Mouse (Mus musculus): ENCODE data around the gene Mgea5. TPM values are rescaled to one million over a fixed set of nuclear protein-coding genes. Genes with fewer than 3 reads are reported as not detected.

Mgea5 gene
- total RNA-seq (2012; rRNA removed) (54.4 and 64.2 TPM in 2 replicates), polyA plus RNA-seq (2012; ENCODE audit: insufficient read depth in 1 of 2, insufficient read length in 2 of 2, low read depth in 1 of 2, low replicate concordance in 2 of 2, missing spikeins in 1 of 2) (10 to 100 TPM in 1 of 2 experiments, not detected in 1; 67.0 TPM)

- Histone ChIP-seq H3K4me1 (ENCODE audit: control insufficient read depth in 1 of 2, insufficient read depth in 2 of 2, low read length in 2 of 2) (peaks cover 16 to 26% of the 10 kb centered on the region in 2 experiments), H3K9ac (ENCODE audit: control insufficient read depth, low read depth, low read length, poor library complexity, severe bottlenecking) (peak within 1 kb of the TSS; percentile 97), H3K9me3 (replicated peaks; ENCODE audit: insufficient read depth, low read length) (no peaks in the 10 kb centered on the region), H3K27me3 (ENCODE audit: control insufficient read depth in 1 of 2, insufficient read depth in 2 of 2, low read length in 2 of 2) (no peaks in the 10 kb centered on the region), H3K4me3 (ENCODE audit: control insufficient read depth in 1 of 2, insufficient read depth in 1 of 2, low read depth in 2 of 2, low read length in 2 of 2) (peak within 1 kb of the TSS; percentile 70 to 98), H3K36me3 (ENCODE audit: control insufficient read depth in 1 of 2, insufficient read depth in 2 of 2, low read length in 2 of 2) (peaks cover 2 to 23% of the 10 kb centered on the region in 2 experiments), H3K79me2 (ENCODE audit: control insufficient read depth, insufficient read depth, low read length, poor library complexity) (peaks cover 36% of the 10 kb centered on the region), H3K27ac (ENCODE audit: control insufficient read depth, low read depth, low read length) (peak within 1 kb of the TSS; percentile 93)
- peak; percentile 100 for DNase-seq (ENCODE audit: low read depth, low spot score)
- TF ChIP-seq MYC (IDR thresholded peaks at IDR 0.05; ENCODE audit: low read depth, low read length): no peak; the same call in 1 of the 2 replicates
- no peak for TF ChIP-seq ZKSCAN1 (IDR thresholded peaks at IDR 0.05; ENCODE audit: low read depth, low read length)
- TF ChIP-seq CTCF (IDR thresholded peaks at IDR 0.05 in 2 of 3, conservative IDR thresholded peaks at IDR 0.05 in 1 of 3; ENCODE audit: control insufficient read depth in 1 of 3, insufficient read depth in 1 of 3, low read depth in 2 of 3, low read length in 3 of 3, poor library complexity in 1 of 3, severe bottlenecking in 1 of 3): no peak
- TF ChIP-seq MAZ (IDR thresholded peaks at IDR 0.05; ENCODE audit: low read depth, low read length): peak; percentile 99
- no peak for TF ChIP-seq TAL1 (IDR thresholded peaks at IDR 0.05; ENCODE audit: low read length)
- peak; percentile 53 for TF ChIP-seq TCF12 (IDR thresholded peaks at IDR 0.05; ENCODE audit: low read depth, low read length)
- TF ChIP-seq ELF1 (IDR thresholded peaks at IDR 0.05; ENCODE audit: low read depth, low read length): peak; percentile 94
- peak; percentile 63; the same call in 1 of the 2 replicates for TF ChIP-seq BHLHE40 (IDR thresholded peaks at IDR 0.05; ENCODE audit: borderline replicate concordance, low read depth, low read length)
- TF ChIP-seq GABPA (IDR thresholded peaks at IDR 0.05; ENCODE audit: low read depth, low read length): no peak
- TF ChIP-seq JUND (IDR thresholded peaks at IDR 0.05; ENCODE audit: low read depth, low read length): no peak
- 0 out of 2 replicates have a peak, but pooled peaks have one; percentile 17 for TF ChIP-seq TBP (IDR thresholded peaks at IDR 0.05; ENCODE audit: low read depth, low read length)
- peak in 1 of 2 experiments; percentile 54; a peak in 2 of 4 replicates for TF ChIP-seq EP300 (IDR thresholded peaks at IDR 0.05; ENCODE audit: low read depth in 1 of 2, low read length in 2 of 2)
- no peak for TF ChIP-seq E2F4 (IDR thresholded peaks at IDR 0.05; ENCODE audit: borderline replicate concordance, low read depth, low read length)
- no peak for TF ChIP-seq MAX (IDR thresholded peaks at IDR 0.05; ENCODE audit: low read length)
- peak; percentile 91 for TF ChIP-seq HCFC1 (IDR thresholded peaks at IDR 0.05; ENCODE audit: low read depth, low read length)
- peak; percentile 60; the same call in 1 of the 2 replicates for TF ChIP-seq POLR2AphosphoS2 (IDR thresholded peaks at IDR 0.05; ENCODE audit: low read length)
- TF ChIP-seq NRF1 (IDR thresholded peaks at IDR 0.05; ENCODE audit: insufficient read depth, low read depth, low read length, poor library complexity, severe bottlenecking): peak; percentile 79
- 0 out of 2 replicates have a peak, but pooled peaks have one; percentile 41 for TF ChIP-seq RCOR1 (IDR thresholded peaks at IDR 0.05; ENCODE audit: low read depth, low read length)
- peak; percentile 99 for TF ChIP-seq SIN3A (IDR thresholded peaks at IDR 0.05; ENCODE audit: low read length)
- TF ChIP-seq POLR2A (IDR thresholded peaks at IDR 0.05; ENCODE audit: control insufficient read depth in 1 of 2, insufficient read depth in 1 of 2, low read depth in 1 of 2, low read length in 2 of 2, poor library complexity in 1 of 2): peak; percentile 75 to 81; a peak in 2 of 4 replicates
- peak; percentile 47 for TF ChIP-seq ETS1 (IDR thresholded peaks at IDR 0.05; ENCODE audit: low read depth, low read length)
- peak; percentile 52; the same call in 1 of the 2 replicates for TF ChIP-seq UBTF (IDR thresholded peaks at IDR 0.05; ENCODE audit: borderline replicate concordance, insufficient read depth, low read depth, low read length)
- no peak for TF ChIP-seq ZC3H11A (IDR thresholded peaks at IDR 0.05; ENCODE audit: low read depth, low read length)
- no peak for TF ChIP-seq MYB (IDR thresholded peaks at IDR 0.05; ENCODE audit: low read depth, low read length)
- TF ChIP-seq KAT2A (conservative IDR thresholded peaks at IDR 0.05; ENCODE audit: low read depth, low read length): no peak; the same call in 1 of the 2 replicates
- TF ChIP-seq GATA1 (IDR thresholded peaks at IDR 0.05; ENCODE audit: low read depth, low read length): no peak
- peak; percentile 38 for TF ChIP-seq MXI1 (IDR thresholded peaks at IDR 0.05; ENCODE audit: low read depth, low read length)
- TF ChIP-seq USF2 (IDR thresholded peaks at IDR 0.05; ENCODE audit: borderline replicate concordance in 1 of 2, insufficient read depth in 1 of 2, low read depth in 1 of 2, low read length in 2 of 2): no peak
- TF ChIP-seq CHD2 (IDR thresholded peaks at IDR 0.05; ENCODE audit: low read length): peak; percentile 89
- no peak for TF ChIP-seq MAFK (IDR thresholded peaks at IDR 0.05; ENCODE audit: borderline replicate concordance, low read depth, low read length)
- TF ChIP-seq SMC3 (IDR thresholded peaks at IDR 0.05; ENCODE audit: low read depth, low read length): no peak
- no peak for TF ChIP-seq USF1 (IDR thresholded peaks at IDR 0.05; ENCODE audit: low read depth, low read length)
- peak; percentile 100 for TF ChIP-seq CHD1 (IDR thresholded peaks at IDR 0.05; ENCODE audit: low read depth, low read length)
- TF ChIP-seq ZMIZ1 (IDR thresholded peaks at IDR 0.05; ENCODE audit: low read depth, low read length): 0 out of 2 replicates have a peak, but pooled peaks have one; percentile 61
- TF ChIP-seq POLR2AphosphoS5 (IDR thresholded peaks at IDR 0.05; ENCODE audit: borderline replicate concordance, low read depth, low read length): no peak
Observed at GRCm38 (mm10) chr19:45783181-45783932, at the start of gene Mgea5. Gene Mgea5, minus strand, starts transcription at chr19:45783837.

All from MEL (cell line).